Mouse (Mus musculus) hindbrain, embryonic 16.5 days (tissue): ENCODE measurements around the gene Opn1sw. TPM values are rescaled to one million over a fixed set of nuclear protein-coding genes. Genes with fewer than 3 reads are reported as not detected.
A peak's percentile ranks its signal among the peaks of the same experiment; 100 is the strongest.
"Not testable (repeated sequence)": the region's sequence is repeated elsewhere in the genome, so short reads cannot be mapped to it uniquely, and the experiment has no call there.

Source experiments
- ATAC-seq: fragments of 200-750 bp; cut with Nextera tagmentation; 2 replicates; pipeline ENCODE4 v1.8.0; 2017; ENCODE audit warnings: moderate TSS enrichment, moderate library complexity
- H3K27ac ChIP-seq: fragments of 300-500 bp; sonication (generic); 2 replicates; pipeline ENCODE4 v1.5.1; 2014; ENCODE audit warnings: low read depth, mild to moderate bottlenecking, control low read depth, low read length, moderate library complexity
- H3K27me3 ChIP-seq: fragments of 300-500 bp; sonication (generic); replicated peaks from 2 replicates; pipeline ENCODE4 v1.6.1; 2014; ENCODE audit warnings: low read length; ENCODE audit not compliant: control insufficient read depth, insufficient read depth
- H3K36me3 ChIP-seq: fragments of 300-500 bp; sonication (generic); 2 replicates; pipeline ENCODE4 v1.6.1; 2014; ENCODE audit warnings: mild to moderate bottlenecking, low read length, moderate library complexity, mixed read lengths; ENCODE audit not compliant: control insufficient read depth, insufficient read depth
- H3K4me1 ChIP-seq: fragments of 300-500 bp; sonication (generic); 2 replicates; pipeline ENCODE4 v1.6.1; 2014; ENCODE audit warnings: low read depth, low read length; ENCODE audit not compliant: control insufficient read depth, insufficient read depth
- H3K4me2 ChIP-seq: fragments of 300-500 bp; sonication (generic); 2 replicates; pipeline ENCODE4 v1.6.1; 2014; ENCODE audit warnings: mild to moderate bottlenecking, low read length, control low read depth, moderate library complexity
- H3K4me3 ChIP-seq: fragments of 300-500 bp; sonication (generic); 2 replicates; pipeline ENCODE4 v1.5.1; 2014; ENCODE audit warnings: mild to moderate bottlenecking, low read length, control low read depth, moderate library complexity
- H3K9ac ChIP-seq: fragments of 300-500 bp; sonication (generic); 2 replicates; pipeline ENCODE4 v1.6.1; 2014; ENCODE audit warnings: low read depth, mild to moderate bottlenecking, control low read depth, low read length, moderate library complexity
- H3K9me3 ChIP-seq: fragments of 300-500 bp; sonication (generic); 2 replicates; pipeline ENCODE4 v1.6.1; 2014; ENCODE audit warnings: mild to moderate bottlenecking, low read length, moderate library complexity; ENCODE audit not compliant: control insufficient read depth
- WGBS: fragments of 180-500 bp; shearing (Covaris S2); extraction: QIAGEN DNeasy Blood & Tissue Kit; methylation state at CpG from one replicate; pipeline ENCODE4 v1.1.7; 2014; 5-methylcytosine and 5-hydroxymethylcytosine counted together
- polyA plus RNA-seq: library from polyadenylated mRNA; unstranded; fragments of >200 nt; fragmentation: Nextera tagmentation; extraction: Ambion mirVana; gene quantifications from 2 replicates; pipeline ENCODE4 v1.2.1, GENCODE M21; 2015

The Opn1sw gene
- polyA plus RNA-seq, 1 experiment from 2014 or later, result 0.43 TPM

DNA sequence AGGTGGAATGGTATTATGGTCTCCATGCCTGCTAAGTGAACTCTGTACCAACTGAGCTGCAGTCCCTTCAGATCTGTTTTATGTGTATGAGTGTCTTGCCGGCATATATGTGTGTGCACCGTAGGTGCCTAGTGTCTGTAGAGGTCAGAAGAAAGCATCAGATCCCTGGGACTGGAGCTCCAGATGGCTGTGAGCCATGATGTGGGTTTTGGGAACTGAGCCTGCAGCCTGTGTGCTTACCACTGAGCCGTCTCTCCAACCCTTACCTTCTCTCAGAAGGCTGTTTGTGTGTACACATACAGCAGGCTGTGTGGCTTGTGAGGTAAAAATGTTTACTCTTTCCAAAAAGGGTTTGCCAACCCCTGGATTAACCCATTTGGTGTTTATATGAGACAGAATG is 28.9 kb downstream of the Opn1sw start:
- Histone ChIP-seq H3K4me3 (no peak overlapping the region), H3K4me2 (no peak overlapping the region), H3K9me3 (no peaks in the 10 kb centered on the region), H3K4me1 (no peaks in the 10 kb centered on the region; the same call in 1 of the 2 replicates), H3K9ac (no peak overlapping the region), H3K36me3 (peaks cover 5% of the 10 kb centered on the region; the same call in 1 of the 2 replicates), H3K27me3 (no peaks in the 10 kb centered on the region), H3K27ac (no peak overlapping the region)
- 94% methylated on average over 3 of the region's 3 CpGs for WGBS
- no peak for ATAC-seq

- Histone ChIP-seq H3K27ac (no peak overlapping the region), H3K27me3 (no peaks in the 10 kb centered on the region), H3K9me3 (no peaks in the 10 kb centered on the region), H3K4me1 (peaks cover 6% of the 10 kb centered on the region), H3K9ac (no peak overlapping the region), H3K4me2 (no peak overlapping the region), H3K36me3 (peaks cover 5% of the 10 kb centered on the region; the same call in 1 of the 2 replicates), H3K4me3 (no peak overlapping the region)
- WGBS, result 55% methylated on average over 5 of the region's 5 CpGs
- no peak for ATAC-seq
Observed at GRCm38 (mm10) chr6:29352816-29353215, 35.5 kb downstream of the Opn1sw start.

GRCm38 (mm10) chr6:29351613-29352012 is 36.7 kb downstream of the Opn1sw start:
- no peak for ATAC-seq
- Histone ChIP-seq H3K27me3 (no peaks in the 10 kb centered on the region), H3K27ac (no peak overlapping the region)

DNA sequence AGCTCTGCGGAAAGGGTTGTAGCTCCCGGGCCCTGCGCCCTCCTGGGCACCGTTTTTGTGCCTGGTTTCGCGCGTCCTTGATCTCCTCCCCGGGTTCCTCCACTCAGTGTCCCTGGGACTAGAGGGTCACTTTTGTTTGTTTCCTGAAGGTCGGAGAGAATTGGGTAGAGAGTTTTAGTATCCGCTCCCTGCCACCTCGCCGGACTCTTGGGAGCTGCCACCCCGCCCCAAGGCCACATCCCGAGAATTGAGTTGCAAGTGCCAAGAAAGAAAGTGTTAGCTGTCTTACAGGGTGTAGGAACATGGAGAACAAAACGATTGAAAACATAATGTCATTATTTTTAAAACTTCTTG is 39.9 kb downstream of the Opn1sw start:
- Histone ChIP-seq H3K4me2 (peak overlapping the region; percentile 75), H3K36me3 (no peaks in the 10 kb centered on the region), H3K9ac (peak overlapping the region; percentile 76), H3K9me3 (no peaks in the 10 kb centered on the region), H3K4me3 (peak overlapping the region; percentile 63), H3K4me1 (peaks cover 10% of the 10 kb centered on the region), H3K27me3 (peaks cover under 1% of the 10 kb centered on the region; the same call in 1 of the 2 replicates), H3K27ac (peak overlapping the region; percentile 63)
- no peak for ATAC-seq
- under 1% methylated on average over 15 of the region's 15 CpGs for WGBS

More at GRCm38 (mm10) chr6:29351613-29352012, 36.7 kb downstream of the Opn1sw start:
- Histone ChIP-seq H3K4me1 (peaks cover 10% of the 10 kb centered on the region), H3K9me3 (no peaks in the 10 kb centered on the region), H3K36me3 (peaks cover 2% of the 10 kb centered on the region; the same call in 1 of the 2 replicates), H3K4me2 (no peak overlapping the region), H3K4me3 (no peak overlapping the region), H3K9ac (no peak overlapping the region)

- Histone ChIP-seq H3K9me3 (no peaks in the 10 kb centered on the region), H3K9ac (peak within 1 kb of the TSS; percentile 78), H3K36me3 (no peaks in the 10 kb centered on the region), H3K4me1 (peaks cover 10% of the 10 kb centered on the region), H3K4me3 (peak within 1 kb of the TSS; percentile 63), H3K27me3 (peaks cover 4% of the 10 kb centered on the region; the same call in 1 of the 2 replicates), H3K27ac (peak within 1 kb of the TSS; percentile 89), H3K4me2 (peak within 1 kb of the TSS; percentile 88)
- ATAC-seq, result peak; percentile 100
- WGBS, result 0% methylated on average over 51 of the region's 55 CpGs
Observed at GRCm38 (mm10) chr6:29347665-29348370, 40.5 kb downstream of the Opn1sw start, which contains the start of gene Calu. Gene Calu (plus strand): TSS chr6:29348069.

DNA sequence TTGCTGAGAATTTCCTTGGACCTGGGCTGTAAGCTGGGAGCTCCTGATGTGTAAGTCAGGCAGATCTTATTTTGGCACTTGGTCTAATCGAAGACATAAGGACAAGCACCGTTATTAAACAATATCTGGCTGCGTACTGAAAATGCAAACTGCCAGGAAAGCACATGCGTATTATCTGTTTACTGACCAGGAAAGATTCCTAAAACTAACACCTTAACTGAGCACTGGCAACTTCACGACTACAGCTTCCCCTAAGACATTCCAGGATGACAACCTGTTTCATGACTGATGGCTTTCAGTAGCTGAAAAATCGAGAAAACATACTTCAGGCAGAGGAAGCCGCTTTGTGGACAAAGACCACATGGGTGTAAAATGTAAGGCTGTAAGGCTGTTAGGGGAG is 41.1 kb downstream of the Opn1sw start:
- H3K4me3 ChIP-seq, result peak overlapping the region; percentile 63
- peak overlapping the region; percentile 89 for H3K27ac ChIP-seq
- 37% methylated on average over 7 of the region's 7 CpGs for WGBS
- H3K4me1 ChIP-seq, result peaks cover 10% of the 10 kb centered on the region
- H3K27me3 ChIP-seq, result peaks cover 4% of the 10 kb centered on the region; the same call in 1 of the 2 replicates
- peak overlapping the region; percentile 78 for H3K9ac ChIP-seq
- peak overlapping the region; percentile 88 for H3K4me2 ChIP-seq
- H3K36me3 ChIP-seq, result no peaks in the 10 kb centered on the region
- H3K9me3 ChIP-seq, result no peaks in the 10 kb centered on the region
- no peak for ATAC-seq

- not testable (repeated sequence) for H3K4me2 ChIP-seq, H3K27ac ChIP-seq, ATAC-seq, H3K36me3 ChIP-seq, H3K9me3 ChIP-seq, H3K27me3 ChIP-seq, H3K4me1 ChIP-seq, H3K9ac ChIP-seq, H3K4me3 ChIP-seq
- WGBS, result 100% methylated on average over 2 of the region's 2 CpGs
Observed at GRCm38 (mm10) chr6:29346512-29346911, 41.8 kb downstream of the Opn1sw start.

DNA sequence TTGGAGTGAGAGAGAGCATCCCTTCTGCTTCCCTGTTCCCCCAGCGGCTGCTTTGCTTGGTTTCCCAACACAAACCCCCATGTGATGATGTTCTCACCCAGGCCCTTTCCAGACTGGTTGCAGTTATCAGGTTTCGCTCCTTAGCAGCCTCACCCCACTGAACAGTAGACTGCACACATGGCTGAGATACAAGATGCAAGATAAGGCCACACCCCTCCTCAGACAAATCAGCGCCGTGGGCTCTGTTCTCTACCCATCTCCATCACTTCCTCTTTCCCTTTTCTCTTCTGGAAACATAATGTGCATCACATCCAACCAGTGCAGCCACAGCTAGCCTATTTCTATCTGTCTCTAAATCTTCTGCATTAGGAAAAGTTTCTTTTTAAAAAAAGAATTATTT is 58.8 kb downstream of the Opn1sw start:
- Histone ChIP-seq H3K27me3 (no peaks in the 10 kb centered on the region), H3K4me1 (no peaks in the 10 kb centered on the region), H3K4me3 (no peak overlapping the region), H3K4me2 (no peak overlapping the region), H3K9ac (no peak overlapping the region), H3K9me3 (no peaks in the 10 kb centered on the region), H3K36me3 (no peaks in the 10 kb centered on the region), H3K27ac (no peak overlapping the region)
- no peak for ATAC-seq
- 73% methylated on average over 4 of the region's 4 CpGs for WGBS

- Histone ChIP-seq H3K4me1 (no peaks in the 10 kb centered on the region), H3K36me3 (no peaks in the 10 kb centered on the region), H3K9ac (no peak overlapping the region), H3K27ac (no peak overlapping the region), H3K4me2 (no peak overlapping the region), H3K9me3 (no peaks in the 10 kb centered on the region), H3K27me3 (no peaks in the 10 kb centered on the region), H3K4me3 (no peak overlapping the region)
- WGBS, result 84% methylated on average over 9 of the region's 9 CpGs
- ATAC-seq, result no peak
Observed at GRCm38 (mm10) chr6:29326961-29327360, 61.3 kb downstream of the Opn1sw start.
